Mouse (Mus musculus) heart, adult 2 months (tissue): ENCODE results near the gene Bloc1s3.

ENCODE experiments used
- CTCF ChIP-seq: fragments of 200-600 bp; IDR thresholded peaks from 2 replicates; pipeline ENCODE4 v1.8.1; 2022; ENCODE audit warnings: antibody characterized with exemption, mild to moderate bottlenecking, moderate library complexity
- EP300 ChIP-seq: fragments of 200-500 bp; IDR thresholded peaks from 2 replicates; pipeline ENCODE4 v1.6.1; 2011; ENCODE audit warnings: low read depth, low read length, control low read depth; ENCODE audit not compliant: insufficient read depth
- POLR2A ChIP-seq: fragments of 200-500 bp; IDR thresholded peaks from 2 replicates; pipeline ENCODE4 v1.6.1; 2011; ENCODE audit warnings: mild to moderate bottlenecking, low read depth, low read length, control low read depth; ENCODE audit not compliant: insufficient read depth

- TF ChIP-seq CTCF (peak; percentile 99; the same call in 1 of the 2 replicates), EP300 (0 out of 2 replicates have a peak, but pooled peaks have one; percentile 35), POLR2A (no peak)
Measured at GRCm38 (mm10) chr7:19461488-19461887, 46.7 kb downstream of the Bloc1s3 start.
